Mouse (Mus musculus) forebrain, embryonic 14.5 days (tissue): ENCODE measurements around the gene Cdca4. TPM values are rescaled to one million over a fixed set of nuclear protein-coding genes. Genes with fewer than 3 reads are reported as not detected.
A peak's percentile ranks its signal among the peaks of the same experiment; 100 is the strongest.

Source experiments
- ATAC-seq: fragments of 200-750 bp; cut with Nextera tagmentation; 2 replicates; pipeline ENCODE4 v1.8.0; 2017; ENCODE audit warnings: mild to moderate bottlenecking, moderate library complexity
- DNase-seq: peaks from one replicate; pipeline ENCODE4 v3.0.0-alpha.2; 2015; ENCODE audit warnings: low spot score
- H3K27ac ChIP-seq: fragments of 300-500 bp; sonication (generic); 2 replicates; pipeline ENCODE4 v1.5.1; 2014; ENCODE audit warnings: low read depth, mild to moderate bottlenecking, control low read depth, low read length, moderate library complexity
- H3K27me3 ChIP-seq: fragments of 300-500 bp; sonication (generic); replicated peaks from 2 replicates; pipeline ENCODE4 v1.6.1; 2014; ENCODE audit warnings: low read length, control low read depth, mixed read lengths; ENCODE audit not compliant: control insufficient read depth, insufficient read depth
- H3K36me3 ChIP-seq: fragments of 300-500 bp; sonication (generic); 2 replicates; pipeline ENCODE4 v1.6.1; 2014; ENCODE audit warnings: low read length, control low read depth; ENCODE audit not compliant: control insufficient read depth, insufficient read depth
- H3K4me1 ChIP-seq: fragments of 300-500 bp; sonication (generic); 2 replicates; pipeline ENCODE4 v1.6.1; 2014; ENCODE audit warnings: antibody characterized with exemption, low read length, control low read depth; ENCODE audit not compliant: control insufficient read depth, insufficient read depth
- H3K4me2 ChIP-seq: fragments of 300-500 bp; sonication (generic); 2 replicates; pipeline ENCODE4 v1.6.1; 2014; ENCODE audit warnings: mild to moderate bottlenecking, control low read depth, low read length
- H3K4me3 ChIP-seq: fragments of 300-500 bp; sonication (generic); 2 replicates; pipeline ENCODE4 v1.5.1; 2014; ENCODE audit warnings: low read depth, low read length, control low read depth
- H3K9ac ChIP-seq: fragments of 300-500 bp; sonication (generic); 2 replicates; pipeline ENCODE4 v1.6.1; 2014; ENCODE audit warnings: mild to moderate bottlenecking, low read length, control low read depth, moderate library complexity
- H3K9me3 ChIP-seq: fragments of 300-500 bp; sonication (generic); replicated peaks from 2 replicates; pipeline ENCODE4 v1.6.1; 2016; ENCODE audit warnings: low read length, control low read depth, mixed read lengths; ENCODE audit not compliant: control insufficient read depth
- WGBS: fragments of 180-500 bp; shearing (Covaris S2); extraction: QIAGEN DNeasy Blood & Tissue Kit; methylation state at CpG from one replicate; pipeline ENCODE4 v1.1.7; 2014; 5-methylcytosine and 5-hydroxymethylcytosine counted together
- polyA plus RNA-seq: library from polyadenylated mRNA; unstranded; fragments of >200 nt; fragmentation: Nextera tagmentation; extraction: Ambion mirVana; gene quantifications from 2 replicates; pipeline ENCODE4 v1.2.1, GENCODE M21; 2014

Cdca4 gene
- polyA plus RNA-seq, 1 experiment from 2014 or later: 112 TPM

GRCm38 (mm10) chr12:112871272-112871671 lies 42.0 kb upstream of the Cdca4 start:
- no peak overlapping the region for H3K9ac ChIP-seq
- DNase-seq (no peak), ATAC-seq (no peak)
- H3K27me3 ChIP-seq: peaks cover 27% of the 10 kb centered on the region
- no peak overlapping the region for H3K4me3 ChIP-seq
- no peaks in the 10 kb centered on the region for H3K9me3 ChIP-seq
- no peaks in the 10 kb centered on the region for H3K4me1 ChIP-seq
- H3K27ac ChIP-seq: no peak overlapping the region
- no peaks in the 10 kb centered on the region for H3K36me3 ChIP-seq
- WGBS: 76% methylated on average over 2 of the region's 2 CpGs
- H3K4me2 ChIP-seq: no peak overlapping the region

- Histone ChIP-seq H3K4me3 (no peak overlapping the region), H3K27ac (no peak overlapping the region), H3K9me3 (no peaks in the 10 kb centered on the region), H3K4me2 (no peak overlapping the region), H3K36me3 (no peaks in the 10 kb centered on the region), H3K4me1 (no peaks in the 10 kb centered on the region), H3K9ac (no peak overlapping the region), H3K27me3 (peaks cover 22% of the 10 kb centered on the region)
- no peak for DNase-seq
- WGBS: 60% methylated on average over 13 of the region's 13 CpGs
- ATAC-seq: no peak
Measured at GRCm38 (mm10) chr12:112870775-112871174, 41.6 kb upstream of the Cdca4 start.

- peaks cover 12% of the 10 kb centered on the region; the same call in 1 of the 2 replicates for H3K27me3 ChIP-seq
- no peaks in the 10 kb centered on the region for H3K36me3 ChIP-seq
- ATAC-seq: no peak
- WGBS: 44% methylated on average over 16 of the region's 16 CpGs
- H3K9me3 ChIP-seq: no peaks in the 10 kb centered on the region
- H3K4me3 ChIP-seq: no peak overlapping the region
- H3K4me1 ChIP-seq: no peaks in the 10 kb centered on the region
- H3K9ac ChIP-seq: no peak overlapping the region
- no peak for DNase-seq
- H3K4me2 ChIP-seq: no peak overlapping the region
- H3K27ac ChIP-seq: no peak overlapping the region
Measured at GRCm38 (mm10) chr12:112869783-112870204, 40.6 kb upstream of the Cdca4 start.

- Histone ChIP-seq H3K4me3 (no peak within 1 kb of the TSS), H3K27me3 (0 out of 2 replicates have a peak, but pooled peaks cover 7% of the 10 kb centered on the region), H3K4me2 (no peak within 1 kb of the TSS), H3K36me3 (no peaks in the 10 kb centered on the region), H3K9ac (no peak within 1 kb of the TSS), H3K9me3 (no peaks in the 10 kb centered on the region), H3K27ac (no peak within 1 kb of the TSS), H3K4me1 (no peaks in the 10 kb centered on the region)
- no peak for DNase-seq
- 70% methylated on average over 13 of the region's 13 CpGs for WGBS
- no peak for ATAC-seq
Measured at GRCm38 (mm10) chr12:112868178-112869087, 39.2 kb upstream of the Cdca4 start, which contains the start of gene Gpr132. Gpr132 (minus strand) TSS chr12:112868228.

- no peak overlapping the region for H3K4me3 ChIP-seq
- no peaks in the 10 kb centered on the region for H3K9me3 ChIP-seq
- H3K4me1 ChIP-seq: no peaks in the 10 kb centered on the region
- no peak overlapping the region for H3K9ac ChIP-seq
- no peak overlapping the region for H3K27ac ChIP-seq
- 87% methylated on average over 7 of the region's 7 CpGs for whole genome bisulfite sequencing
- no peak for ATAC-seq
- 0 out of 2 replicates have a peak, but pooled peaks cover 2% of the 10 kb centered on the region for H3K27me3 ChIP-seq
- H3K36me3 ChIP-seq: no peaks in the 10 kb centered on the region
- DNase-seq: no peak
- H3K4me2 ChIP-seq: no peak overlapping the region
Measured at GRCm38 (mm10) chr12:112867106-112867674, 38.0 kb upstream of the Cdca4 start.

GRCm38 (mm10) chr12:112866467-112867080 lies 37.4 kb upstream of the Cdca4 start:
- Histone ChIP-seq H3K4me3 (no peak overlapping the region), H3K4me2 (no peak overlapping the region), H3K4me1 (no peaks in the 10 kb centered on the region), H3K27ac (no peak overlapping the region), H3K36me3 (no peaks in the 10 kb centered on the region), H3K9me3 (no peaks in the 10 kb centered on the region), H3K9ac (0 out of 2 replicates have a peak overlapping the region, but pooled peaks have one; percentile 17), H3K27me3 (no peaks in the 10 kb centered on the region)
- 77% methylated on average over 8 of the region's 8 CpGs for WGBS
- DNase-seq (no peak), ATAC-seq (no peak)

- DNase-seq: no peak
- ATAC-seq: no peak
- no peak overlapping the region for H3K9ac ChIP-seq
- H3K27ac ChIP-seq: no peak overlapping the region
- no peaks in the 10 kb centered on the region for H3K4me1 ChIP-seq
- H3K4me2 ChIP-seq: no peak overlapping the region
- no peaks in the 10 kb centered on the region for H3K36me3 ChIP-seq
- H3K9me3 ChIP-seq: no peaks in the 10 kb centered on the region
- 91% methylated on average over 7 of the region's 7 CpGs for WGBS
- H3K27me3 ChIP-seq: no peaks in the 10 kb centered on the region
- no peak overlapping the region for H3K4me3 ChIP-seq
Measured at GRCm38 (mm10) chr12:112864804-112865203, 35.6 kb upstream of the Cdca4 start.

- Histone ChIP-seq H3K9me3 (no peaks in the 10 kb centered on the region), H3K27me3 (no peaks in the 10 kb centered on the region), H3K4me3 (no peak overlapping the region), H3K27ac (no peak overlapping the region), H3K4me2 (no peak overlapping the region), H3K4me1 (no peaks in the 10 kb centered on the region), H3K36me3 (no peaks in the 10 kb centered on the region), H3K9ac (no peak overlapping the region)
- DNase-seq (no peak), ATAC-seq (no peak)
- 80% methylated on average over 9 of the region's 9 CpGs for WGBS
Measured at GRCm38 (mm10) chr12:112861911-112862321, 32.7 kb upstream of the Cdca4 start.
